Mouse (Mus musculus) neural tube, embryonic 12.5 days (tissue): ENCODE measurements at regions not wholly inside any gene's neighbourhood (a gene's known extent, or its start where the extent isn't known, plus 50 kb on each side); places are given as distances from the start of the nearest gene placed in this dataset.
A peak's percentile ranks its signal among the peaks of the same experiment; 100 is the strongest.
"Not testable (repeated sequence)": the region's sequence is repeated elsewhere in the genome, so short reads cannot be mapped to it uniquely, and the experiment has no call there.

Experiments used
- ATAC-seq: fragments of 200-750 bp; cut with Nextera tagmentation; 2 replicates; pipeline ENCODE4 v1.8.0; 2017; ENCODE audit warnings: low read depth, mild to moderate bottlenecking, moderate TSS enrichment, moderate library complexity; ENCODE audit not compliant: low FRiP score
- H3K27ac ChIP-seq: fragments of 300-500 bp; sonication (generic); 2 replicates; pipeline ENCODE4 v1.5.1; 2016
- H3K27me3 ChIP-seq: fragments of 300-500 bp; sonication (generic); replicated peaks from 2 replicates; pipeline ENCODE4 v1.6.1; 2016; ENCODE audit warnings: mild to moderate bottlenecking
- H3K36me3 ChIP-seq: fragments of 300-500 bp; sonication (generic); 2 replicates; pipeline ENCODE4 v1.6.1; 2016; ENCODE audit warnings: mild to moderate bottlenecking
- H3K4me1 ChIP-seq: fragments of 300-500 bp; sonication (generic); 2 replicates; pipeline ENCODE4 v1.6.1; 2016
- H3K4me2 ChIP-seq: fragments of 300-500 bp; sonication (generic); replicated peaks from 2 replicates; pipeline ENCODE4 v1.6.1; 2016; ENCODE audit warnings: mild to moderate bottlenecking
- H3K4me3 ChIP-seq: fragments of 300-500 bp; sonication (generic); 2 replicates; pipeline ENCODE4 v1.5.1; 2016
- H3K9ac ChIP-seq: fragments of 300-500 bp; sonication (generic); 2 replicates; pipeline ENCODE4 v1.6.1; 2016; ENCODE audit warnings: mild to moderate bottlenecking
- H3K9me3 ChIP-seq: fragments of 300-500 bp; sonication (generic); 2 replicates; pipeline ENCODE4 v1.6.1; 2016; ENCODE audit warnings: mild to moderate bottlenecking
- WGBS: fragments of 180-500 bp; shearing (Covaris S2); methylation state at CpG from one replicate; pipeline ENCODE4 v1.1.7; 2016; 5-methylcytosine and 5-hydroxymethylcytosine counted together

- H3K36me3 ChIP-seq, ATAC-seq, H3K9ac ChIP-seq, H3K4me2 ChIP-seq, H3K4me1 ChIP-seq, H3K9me3 ChIP-seq, H3K4me3 ChIP-seq, H3K27me3 ChIP-seq, H3K27ac ChIP-seq: not testable (repeated sequence)
- no CpG with 5 or more reads among the region's 1 CpGs for WGBS
These were observed 119.2 kb upstream of the Gm21119 start for GRCm38 (mm10) chr8:20495542-20495941.

- H3K27ac ChIP-seq, ATAC-seq, H3K36me3 ChIP-seq, H3K4me1 ChIP-seq, H3K27me3 ChIP-seq, H3K9ac ChIP-seq, H3K4me2 ChIP-seq, H3K4me3 ChIP-seq: not testable (repeated sequence)
- peaks cover 17% of the 10 kb centered on the region for H3K9me3 ChIP-seq
- 84% methylated on average over 1 of the region's 1 CpGs for WGBS
These were observed 100.8 kb upstream of the Gm21119 start for GRCm38 (mm10) chr8:20513920-20514319.

- not testable (repeated sequence) for H3K4me2 ChIP-seq, H3K27me3 ChIP-seq, H3K4me1 ChIP-seq, H3K9ac ChIP-seq, ATAC-seq, H3K27ac ChIP-seq, H3K4me3 ChIP-seq, H3K36me3 ChIP-seq
- 71% methylated on average over 2 of the region's 3 CpGs for WGBS
- peaks cover 17% of the 10 kb centered on the region for H3K9me3 ChIP-seq
These were observed 98.3 kb upstream of the Gm21119 start for GRCm38 (mm10) chr8:20516324-20516830.

GRCm38 (mm10) chr8:20517551-20517950 is 97.2 kb upstream of the Gm21119 start:
- H3K27ac ChIP-seq, H3K36me3 ChIP-seq, H3K4me1 ChIP-seq, ATAC-seq, H3K4me2 ChIP-seq, H3K4me3 ChIP-seq, H3K27me3 ChIP-seq, H3K9ac ChIP-seq: not testable (repeated sequence)
- H3K9me3 ChIP-seq = peaks cover 17% of the 10 kb centered on the region
- WGBS = 28% methylated on average over 1 of the region's 1 CpGs

- not testable (repeated sequence) for H3K27ac ChIP-seq, H3K9me3 ChIP-seq, H3K4me2 ChIP-seq, H3K4me3 ChIP-seq, H3K36me3 ChIP-seq, H3K27me3 ChIP-seq, H3K9ac ChIP-seq, H3K4me1 ChIP-seq, ATAC-seq
These were observed 90.2 kb upstream of the Gm21119 start for GRCm38 (mm10) chr8:20524539-20524938.

- not testable (repeated sequence) for ATAC-seq, H3K9me3 ChIP-seq, H3K27me3 ChIP-seq, H3K4me3 ChIP-seq, H3K36me3 ChIP-seq, H3K9ac ChIP-seq, H3K27ac ChIP-seq, H3K4me1 ChIP-seq, H3K4me2 ChIP-seq
- WGBS = no CpG with 5 or more reads among the region's 1 CpGs
These were observed 85.7 kb upstream of the Gm21119 start for GRCm38 (mm10) chr8:20529048-20529447.

- 92% methylated on average over 4 of the region's 4 CpGs for WGBS
- not testable (repeated sequence) for H3K4me2 ChIP-seq, H3K9me3 ChIP-seq, H3K36me3 ChIP-seq, ATAC-seq, H3K27me3 ChIP-seq, H3K27ac ChIP-seq, H3K9ac ChIP-seq, H3K4me1 ChIP-seq, H3K4me3 ChIP-seq
These were observed 75.7 kb upstream of the Gm21119 start for GRCm38 (mm10) chr8:20539031-20539430.

GRCm38 (mm10) chr8:20544084-20544483 is 70.6 kb upstream of the Gm21119 start:
- H3K4me3 ChIP-seq, H3K27ac ChIP-seq, ATAC-seq, H3K4me2 ChIP-seq, H3K27me3 ChIP-seq, H3K9ac ChIP-seq, H3K4me1 ChIP-seq, H3K9me3 ChIP-seq, H3K36me3 ChIP-seq: not testable (repeated sequence)
- WGBS = 81% methylated on average over 2 of the region's 2 CpGs

- ATAC-seq, H3K36me3 ChIP-seq, H3K4me1 ChIP-seq, H3K4me3 ChIP-seq, H3K27ac ChIP-seq, H3K9ac ChIP-seq, H3K27me3 ChIP-seq, H3K4me2 ChIP-seq, H3K9me3 ChIP-seq: not testable (repeated sequence)
- WGBS = 62% methylated on average over 2 of the region's 2 CpGs
These were observed 69.4 kb upstream of the Gm21119 start for GRCm38 (mm10) chr8:20545347-20545746.

GRCm38 (mm10) chr8:20546401-20546800 is 68.3 kb upstream of the Gm21119 start:
- not testable (repeated sequence) for H3K9ac ChIP-seq, ATAC-seq, H3K9me3 ChIP-seq, H3K27me3 ChIP-seq, H3K4me3 ChIP-seq, H3K36me3 ChIP-seq, H3K4me2 ChIP-seq, H3K4me1 ChIP-seq, H3K27ac ChIP-seq
- no CpG with 5 or more reads among the region's 3 CpGs for WGBS

- H3K27ac ChIP-seq = not testable (repeated sequence)
These were observed 64.5 kb upstream of the Gm21119 start for GRCm38 (mm10) chr8:20550054-20550778.

GRCm38 (mm10) chr8:20556501-20557181 is 58.1 kb upstream of the Gm21119 start:
- not testable (repeated sequence) for H3K36me3 ChIP-seq, H3K27ac ChIP-seq, H3K4me1 ChIP-seq, H3K9ac ChIP-seq, H3K4me3 ChIP-seq, H3K4me2 ChIP-seq, H3K9me3 ChIP-seq, H3K27me3 ChIP-seq
- peak; percentile 55 for ATAC-seq
- no CpG with 5 or more reads among the region's 6 CpGs for WGBS

More at GRCm38 (mm10) chr8:20550054-20550778, 64.5 kb upstream of the Gm21119 start:
- ATAC-seq = peak; percentile 100
- not testable (repeated sequence) for H3K36me3 ChIP-seq, H3K9me3 ChIP-seq, H3K4me1 ChIP-seq, H3K27me3 ChIP-seq
- Histone ChIP-seq H3K4me3 (peak overlapping the region; percentile 66), H3K4me2 (peak overlapping the region; percentile 55), H3K9ac (peak overlapping the region; percentile 79)
- 11% methylated on average over 64 of the region's 64 CpGs for WGBS

- not testable (repeated sequence) for H3K36me3 ChIP-seq, H3K27ac ChIP-seq, H3K4me3 ChIP-seq, H3K9ac ChIP-seq, H3K4me1 ChIP-seq, H3K27me3 ChIP-seq, H3K9me3 ChIP-seq
- peak overlapping the region; percentile 18; the same call in 1 of the 2 replicates for H3K4me2 ChIP-seq
- peak; percentile 86 for ATAC-seq
- WGBS = 84% methylated on average over 7 of the region's 8 CpGs
These were observed 57.5 kb upstream of the Gm21119 start for GRCm38 (mm10) chr8:20557184-20557583.
